Mouse (Mus musculus) thymus, postnatal 4 days (tissue): ENCODE results near the gene Mprip.

Experiments used
- DNase-seq: peaks from one replicate; pipeline ENCODE4 v3.0.0; 2021

The Mprip gene

DNA sequence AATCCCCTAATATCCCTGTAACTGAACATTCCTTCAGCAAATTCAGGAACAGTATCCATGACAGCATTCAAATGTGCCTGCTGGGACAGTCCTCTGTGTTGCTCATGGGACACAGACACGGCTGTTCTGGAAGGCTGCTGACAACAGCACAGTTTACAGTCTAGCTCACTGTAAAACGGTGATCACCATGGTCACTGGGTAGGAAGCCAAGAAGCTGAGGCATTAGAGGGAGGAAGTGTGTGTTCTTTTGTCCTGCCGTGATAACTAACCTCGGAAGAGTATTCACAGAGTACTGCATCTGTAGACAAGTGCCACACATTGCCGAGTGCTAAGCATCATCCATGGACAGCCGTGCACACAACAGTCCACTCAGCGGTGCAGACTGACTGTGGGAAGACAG is 109.6 kb downstream of the Mprip start:
- no peak for DNase-seq

DNA sequence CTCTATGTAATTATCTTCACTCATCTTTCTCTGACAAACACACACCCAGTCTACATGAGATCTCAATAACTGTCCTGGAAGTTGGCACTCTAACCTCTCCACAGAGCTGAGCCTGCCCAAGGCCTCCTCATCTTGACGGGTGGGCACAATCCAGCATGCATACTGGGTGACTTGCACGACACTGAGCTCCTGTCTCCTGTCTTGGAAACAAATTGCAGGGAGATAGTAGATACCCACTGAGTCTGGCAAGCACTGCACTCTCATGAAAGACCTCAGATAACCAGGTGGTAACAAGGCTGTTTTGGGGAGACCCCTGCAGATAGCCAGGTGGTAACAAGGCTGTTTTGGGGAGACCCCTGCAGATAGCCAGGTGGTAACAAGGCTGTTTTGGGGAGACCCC is 111.2 kb downstream of the Mprip start:
- no peak for DNase-seq

DNA sequence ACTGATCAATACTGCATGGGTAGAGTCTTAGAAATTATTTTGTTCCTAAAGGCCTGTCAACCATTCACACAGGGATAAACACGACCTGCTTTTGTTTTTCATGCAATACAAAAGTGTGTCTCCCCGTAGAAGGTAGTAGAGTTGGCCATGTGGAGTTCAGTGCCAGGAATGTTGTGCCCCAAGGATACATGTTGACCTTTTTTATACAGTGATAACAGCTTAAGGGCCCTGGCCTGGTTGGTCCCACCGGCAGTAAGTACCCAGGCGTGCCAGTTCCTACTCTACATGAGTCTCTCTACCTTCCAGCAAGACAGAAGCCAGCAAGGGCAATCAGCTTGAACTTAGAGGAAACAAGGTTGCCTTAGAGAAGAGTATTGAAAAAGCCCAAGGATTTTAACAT is 111.8 kb downstream of the Mprip start:
- DNase-seq = no peak

DNA sequence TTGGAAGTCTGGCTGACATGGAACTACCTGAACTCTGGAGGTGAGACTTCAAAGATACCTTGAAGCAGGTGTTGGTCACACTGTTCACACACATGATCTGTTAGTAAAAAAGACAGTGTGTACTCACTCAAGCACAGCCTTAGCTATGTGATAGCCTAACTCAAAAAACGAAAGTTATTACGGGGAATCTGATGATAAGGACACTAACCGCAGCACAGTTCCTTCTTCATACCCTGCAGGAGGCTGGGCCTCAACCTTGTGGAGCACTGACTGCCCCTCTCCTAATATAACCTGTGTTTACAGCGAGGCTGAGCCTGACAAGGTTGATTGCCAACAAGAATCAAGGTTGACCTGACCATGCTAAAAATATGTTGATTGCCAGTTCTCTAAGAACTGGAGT is 113.4 kb downstream of the Mprip start:
- DNase-seq = no peak

DNA sequence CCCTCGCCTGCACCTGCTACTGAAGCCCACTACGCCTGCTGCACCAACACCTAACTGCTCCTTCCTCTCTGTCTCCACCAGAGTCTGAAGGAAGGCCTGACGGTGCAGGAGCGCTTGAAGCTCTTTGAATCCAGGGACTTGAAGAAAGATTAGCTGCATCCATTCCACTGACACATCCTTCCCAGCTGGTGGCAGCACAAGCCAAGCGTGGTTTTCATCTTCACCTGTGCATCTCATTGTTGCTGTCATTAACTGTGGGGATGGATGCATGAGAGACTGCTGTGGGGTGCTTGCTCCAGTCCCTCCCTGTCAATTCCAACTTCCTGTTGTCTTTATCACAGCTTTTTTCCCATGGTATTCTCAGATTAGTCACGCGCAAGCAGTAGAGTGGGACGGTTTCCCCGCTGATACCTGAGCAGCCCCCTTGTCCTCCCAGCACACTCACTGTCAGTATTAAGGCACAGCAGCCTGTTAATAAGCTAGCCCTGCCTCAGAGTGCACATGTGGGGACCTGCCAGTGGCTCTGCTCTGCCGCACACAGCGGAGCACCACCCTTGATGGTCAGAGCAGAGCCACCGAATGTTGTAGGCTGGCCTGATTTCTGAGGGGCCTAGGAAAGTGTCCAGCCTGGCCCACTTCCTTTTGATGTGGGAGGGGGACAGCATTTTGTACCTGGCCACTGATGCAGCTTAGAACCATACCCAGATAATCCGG is 114.5 kb downstream of the Mprip start:
- no peak for DNase-seq

- no peak for DNase-seq
These were observed 116.2 kb downstream of the Mprip start for GRCm38 (mm10) chr11:59777259-59777658.

- peak; percentile 94 for DNase-seq
These were observed 117.2 kb downstream of the Mprip start for GRCm38 (mm10) chr11:59778181-59778873.

DNA sequence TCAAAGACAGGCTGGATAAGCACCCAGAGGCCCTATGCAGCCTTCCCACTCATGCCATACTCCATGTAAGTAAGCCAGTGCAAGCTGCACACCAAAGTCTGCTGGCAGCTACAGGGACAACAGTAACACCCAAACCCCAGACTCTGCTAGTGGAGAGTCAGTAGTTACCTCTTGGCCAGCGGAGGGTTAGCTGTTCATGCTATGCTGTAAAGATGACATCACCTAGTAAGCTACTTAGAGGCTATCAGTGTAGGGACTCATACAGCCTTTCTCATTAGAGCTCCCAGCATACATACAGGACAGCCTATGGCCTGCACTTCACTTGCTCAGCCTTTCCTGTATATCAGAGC is 117.7 kb downstream of the Mprip start:
- DNase-seq = no peak

DNA sequence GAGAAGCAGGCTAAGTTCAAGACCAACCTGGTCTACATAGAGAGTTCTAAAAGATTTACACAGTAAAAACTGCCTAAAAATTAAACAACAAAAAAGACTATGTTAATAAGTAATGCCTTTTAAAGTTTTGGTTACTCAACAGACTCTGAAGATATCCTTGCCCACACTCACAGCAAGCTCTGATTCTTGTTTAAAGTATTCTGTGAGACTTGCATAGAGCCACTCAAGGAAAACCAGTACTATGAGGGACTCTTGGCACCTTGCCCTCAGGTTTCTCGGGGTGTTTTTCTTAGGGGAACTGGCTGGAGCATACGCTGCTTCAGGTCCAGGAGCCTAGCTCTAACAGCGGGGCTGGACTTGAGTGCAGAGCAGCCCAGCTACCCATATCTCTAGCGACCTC is 118.3 kb downstream of the Mprip start:
- DNase-seq = no peak

DNA sequence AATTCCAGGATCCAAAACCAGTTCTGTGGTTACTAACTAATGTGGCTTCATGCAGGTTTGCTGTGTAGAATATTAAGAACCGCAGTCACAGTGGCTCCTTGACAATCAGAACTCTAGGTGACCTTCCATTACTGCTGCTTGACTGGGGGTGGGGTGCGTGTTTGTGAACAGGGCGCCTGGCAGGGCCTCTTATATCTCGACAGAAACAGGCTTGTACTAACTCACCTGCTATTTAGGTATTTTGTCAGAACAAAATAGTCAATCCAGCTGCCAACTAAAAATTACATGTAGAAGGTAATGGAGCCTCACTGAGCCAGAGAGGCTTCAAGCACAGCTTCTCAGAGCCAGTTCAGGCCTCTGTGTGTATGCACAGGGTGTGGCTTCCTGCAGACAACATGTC is 119.1 kb downstream of the Mprip start:
- DNase-seq = no peak

GRCm38 (mm10) chr11:59782091-59782590 is 121.0 kb downstream of the Mprip start:
- DNase-seq = no peak

DNA sequence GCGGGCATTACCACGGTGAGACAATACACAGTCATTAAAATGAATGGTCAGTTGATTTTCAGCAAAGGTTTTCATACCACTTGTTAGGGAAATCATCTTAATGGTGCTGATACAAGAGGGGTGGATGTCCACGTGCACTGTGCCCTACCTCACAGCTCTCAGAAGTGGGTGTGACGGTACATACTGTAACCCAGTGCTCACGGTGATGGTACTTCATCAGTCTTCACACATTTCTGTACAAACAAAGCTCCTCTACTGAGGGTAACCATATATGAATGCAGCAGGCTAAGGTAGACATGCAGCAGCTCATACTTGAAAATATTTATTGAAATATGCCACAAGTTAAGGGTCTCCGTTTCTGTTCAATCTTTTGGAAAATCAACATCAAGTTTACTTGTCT is 122.5 kb downstream of the Mprip start:
- no peak for DNase-seq

GRCm38 (mm10) chr11:59786444-59787198 is 125.5 kb downstream of the Mprip start:
- DNase-seq = no peak

- peak; percentile 79 for DNase-seq
These were observed 126.2 kb downstream of the Mprip start, which contains the start of gene Pld6 for GRCm38 (mm10) chr11:59787199-59787781. Gene Pld6 (minus strand): TSS chr11:59787645.

- DNase-seq = no peak
These were observed 128.2 kb downstream of the Mprip start for GRCm38 (mm10) chr11:59789311-59789710.

GRCm38 (mm10) chr11:59793390-59793789 is 132.3 kb downstream of the Mprip start:
- DNase-seq = no peak

GRCm38 (mm10) chr11:59800412-59800811 is 139.3 kb downstream of the Mprip start:
- no peak for DNase-seq

DNA sequence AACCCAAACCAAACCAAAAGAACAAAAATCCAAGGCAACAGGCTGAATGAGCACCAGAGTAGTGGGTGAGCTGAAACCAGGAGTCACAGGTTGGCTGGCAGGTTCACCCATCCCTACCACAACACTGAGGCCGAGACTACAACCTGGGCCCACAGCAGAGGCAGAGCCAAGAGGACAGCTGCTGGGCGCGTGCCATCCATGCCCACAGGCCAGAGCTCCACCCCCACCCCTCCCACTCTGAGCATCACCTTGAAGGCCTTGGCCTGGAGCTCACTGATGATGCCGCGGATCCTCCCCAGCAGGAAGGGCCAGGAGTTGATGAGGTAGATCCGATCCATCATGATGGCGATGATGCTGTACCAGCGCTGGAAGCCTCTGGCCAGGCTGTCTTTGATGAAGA is 140.8 kb downstream of the Mprip start:
- no peak for DNase-seq

GRCm38 (mm10) chr11:59803516-59803915 is 142.4 kb downstream of the Mprip start:
- DNase-seq = no peak

DNA sequence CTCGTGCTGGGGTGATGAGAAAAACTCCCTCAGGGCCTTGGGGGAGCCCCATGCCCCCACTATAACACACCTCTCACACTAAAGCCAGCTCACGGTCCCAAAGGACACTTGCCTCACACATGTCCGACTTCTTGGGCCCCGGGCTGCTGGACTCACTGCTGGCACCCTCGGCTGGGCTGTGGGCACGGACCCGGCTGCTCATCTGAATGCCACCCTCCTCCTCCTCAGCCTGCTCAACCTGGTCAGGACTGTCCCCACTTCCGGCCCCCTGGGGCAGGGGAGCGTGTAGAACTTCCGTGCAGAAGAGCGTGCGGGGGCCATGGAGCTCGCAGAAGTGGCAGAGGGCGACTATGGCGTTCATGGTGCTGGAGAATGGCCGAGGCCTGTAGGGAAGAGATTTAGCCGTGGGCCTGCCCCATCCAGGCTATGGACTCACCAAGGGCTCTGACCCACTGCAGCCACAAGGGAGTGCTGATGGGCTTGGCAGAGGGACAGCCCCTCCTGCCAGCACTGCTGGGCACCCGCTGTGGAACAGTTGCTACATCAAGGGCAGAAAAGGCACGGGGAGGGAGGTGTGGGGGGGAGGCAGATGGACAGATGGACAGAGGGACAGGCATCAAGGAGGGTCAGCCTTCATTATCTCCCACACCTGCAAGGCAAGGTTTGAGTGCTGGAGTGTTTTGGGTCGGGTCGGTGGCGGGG is 143.5 kb downstream of the Mprip start:
- DNase-seq = no peak

DNA sequence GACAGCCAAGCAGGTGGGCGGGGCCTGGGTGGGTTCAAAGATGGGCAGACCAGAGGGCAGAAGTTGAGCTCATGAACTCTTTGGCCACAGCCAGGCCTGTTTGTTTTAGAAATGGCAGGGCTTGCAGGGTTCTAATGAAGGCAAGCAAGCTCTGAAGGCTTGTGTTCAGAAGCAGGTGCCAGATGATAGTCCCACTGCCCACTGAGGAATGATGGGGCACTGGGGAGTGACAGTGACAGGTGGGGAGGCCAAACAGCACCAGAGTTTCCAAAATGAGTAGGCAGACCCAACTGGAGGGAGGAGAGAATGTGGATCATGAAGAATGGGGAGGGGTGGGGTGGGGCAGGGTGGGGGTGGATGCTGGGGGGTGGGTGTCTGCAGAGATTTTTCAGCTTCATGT is 144.2 kb downstream of the Mprip start:
- DNase-seq = no peak

GRCm38 (mm10) chr11:59805656-59806055 is 144.6 kb downstream of the Mprip start:
- DNase-seq = no peak
